Mouse (Mus musculus): ENCODE results near the gene Gmppa. TPM values are rescaled to one million over a fixed set of nuclear protein-coding genes. Genes with fewer than 3 reads are reported as not detected.

Gmppa gene
- polyA plus RNA-seq, 1 experiment, result 78.8 TPM

DNA sequence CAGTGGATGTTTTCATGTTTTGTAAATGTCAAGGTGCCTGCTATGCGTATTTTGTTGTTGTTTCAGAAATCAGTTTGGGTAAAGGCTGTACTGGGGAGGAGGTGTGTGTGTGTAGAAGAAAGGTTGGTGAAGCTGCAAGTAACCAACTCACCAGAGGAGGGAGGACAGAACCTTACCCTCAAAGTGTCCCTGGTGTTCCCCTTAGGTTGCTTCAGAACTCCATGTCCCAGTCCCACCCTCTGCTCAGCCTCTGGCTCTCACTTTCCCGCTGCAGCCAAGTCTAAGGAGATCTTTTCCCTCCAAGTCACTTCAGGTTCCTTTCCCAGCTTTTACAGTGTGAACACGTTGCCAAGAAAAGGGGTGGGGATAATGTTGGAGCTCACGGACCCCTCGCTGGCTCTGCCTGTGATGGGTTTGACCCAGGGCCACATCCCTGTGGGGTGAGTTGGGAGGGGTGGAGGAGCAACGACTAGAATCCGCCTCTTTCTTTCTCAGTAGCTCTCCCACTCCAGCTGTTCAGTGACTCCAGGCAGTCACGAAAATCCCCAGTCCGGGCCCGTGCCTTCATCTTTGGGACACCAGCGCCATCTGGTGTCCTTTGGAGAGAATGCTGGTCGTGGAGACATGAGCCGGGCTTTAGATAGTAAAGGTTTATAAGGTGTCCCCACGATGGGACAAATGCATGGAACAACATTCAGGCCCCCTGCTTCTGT, 31.6 kb downstream of the Gmppa start:
- Histone ChIP-seq H3ac (ENCODE audit: control insufficient read depth, insufficient read length, low read depth) (peak overlapping the region; percentile 46), H3K79me3 (ENCODE audit: low read depth) (no peaks in the 10 kb centered on the region), H3K27me3 (ENCODE audit: control insufficient read depth, insufficient read depth, insufficient read length) (no peaks in the 10 kb centered on the region), H3K36me3 (ENCODE audit: control insufficient read depth, insufficient read depth) (no peaks in the 10 kb centered on the region), H3K79me2 (ENCODE audit: control insufficient read depth, insufficient read depth) (no peaks in the 10 kb centered on the region), H3K4me3 (ENCODE audit: insufficient read depth, poor library complexity, severe bottlenecking) (no peak overlapping the region)
- TF ChIP-seq CTCF (IDR thresholded peaks at IDR 0.05; ENCODE audit: control insufficient read depth, insufficient read depth, insufficient read length) (peak; percentile 19), MYOG (IDR thresholded peaks at IDR 0.05; ENCODE audit: control insufficient read depth, extremely low read depth, insufficient read length) (no peak), MAX (IDR thresholded peaks at IDR 0.05) (no peak), MYOD1 (IDR thresholded peaks at IDR 0.05; ENCODE audit: control insufficient read depth, insufficient read length, low read depth) (no peak)

DNA sequence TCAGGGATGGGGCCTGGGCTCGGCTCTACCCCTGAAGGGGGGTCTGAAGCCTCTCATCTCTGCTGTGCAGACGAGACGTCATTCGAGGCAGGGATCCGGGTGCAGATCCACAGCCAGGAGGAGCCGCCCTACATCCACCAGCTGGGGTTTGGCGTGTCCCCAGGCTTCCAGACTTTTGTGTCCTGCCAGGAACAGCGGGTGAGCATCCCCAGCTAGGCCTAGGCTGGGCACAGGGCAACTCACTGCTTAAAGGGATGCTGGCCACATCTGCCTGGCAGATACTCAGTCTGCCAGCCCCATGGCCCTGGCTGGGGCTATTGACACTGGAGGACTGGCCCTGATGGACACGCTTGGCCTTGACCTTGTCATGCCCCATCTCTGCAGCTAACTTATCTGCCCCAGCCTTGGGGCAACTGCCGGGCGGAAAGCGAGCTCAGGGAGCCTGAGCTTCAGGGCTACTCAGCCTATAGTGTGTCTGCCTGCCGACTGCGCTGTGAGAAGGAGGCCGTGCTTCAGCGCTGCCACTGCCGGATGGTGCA, 33.6 kb downstream of the Gmppa start:
- Histone ChIP-seq H3K4me3 (ENCODE audit: insufficient read depth, poor library complexity, severe bottlenecking) (no peak overlapping the region), H3K79me2 (ENCODE audit: control insufficient read depth, insufficient read depth) (no peaks in the 10 kb centered on the region), H3K79me3 (ENCODE audit: low read depth) (no peaks in the 10 kb centered on the region), H3K27me3 (ENCODE audit: control insufficient read depth, insufficient read depth, insufficient read length) (no peaks in the 10 kb centered on the region), H3ac (ENCODE audit: control insufficient read depth, insufficient read length, low read depth) (no peak overlapping the region), H3K36me3 (ENCODE audit: control insufficient read depth, insufficient read depth) (no peaks in the 10 kb centered on the region)
- TF ChIP-seq MYOD1 (IDR thresholded peaks at IDR 0.05; ENCODE audit: control insufficient read depth, insufficient read length, low read depth), result no peak
- no peak for TF ChIP-seq MAX (IDR thresholded peaks at IDR 0.05)
- no peak for TF ChIP-seq CEBPB (IDR thresholded peaks at IDR 0.05; ENCODE audit: low read depth)
- TF ChIP-seq USF1 (IDR thresholded peaks at IDR 0.05; ENCODE audit: low read depth), result no peak
- TF ChIP-seq FOSL1 (IDR thresholded peaks at IDR 0.05; ENCODE audit: insufficient read depth, low read length, poor library complexity, severe bottlenecking), result no peak
- no peak for TF ChIP-seq MYOG (IDR thresholded peaks at IDR 0.05; ENCODE audit: control insufficient read depth, extremely low read depth, insufficient read length)

- peaks cover 24% of the 10 kb centered on the region for H3K79me2 ChIP-seq (ENCODE audit: control insufficient read depth, insufficient read depth)
- H3K27me3 ChIP-seq (ENCODE audit: control insufficient read depth, insufficient read depth, insufficient read length), result no peaks in the 10 kb centered on the region
- peaks cover 21% of the 10 kb centered on the region for H3K36me3 ChIP-seq (ENCODE audit: control insufficient read depth, insufficient read depth)
- TF ChIP-seq MYOD1 (IDR thresholded peaks at IDR 0.05; ENCODE audit: control insufficient read depth, insufficient read length, low read depth) (no peak), CTCF (IDR thresholded peaks at IDR 0.05; ENCODE audit: control insufficient read depth, insufficient read depth, insufficient read length) (no peak)
- H3K79me3 ChIP-seq (ENCODE audit: low read depth), result no peaks in the 10 kb centered on the region
- no peak overlapping the region for H3ac ChIP-seq (ENCODE audit: control insufficient read depth, insufficient read length, low read depth)
- no peak overlapping the region for H3K4me3 ChIP-seq (ENCODE audit: insufficient read depth, poor library complexity, severe bottlenecking)
These were observed 40.7 kb downstream of the Gmppa start for GRCm38 (mm10) chr1:75476441-75476840.

- Histone ChIP-seq H3K27me3 (ENCODE audit: control insufficient read depth, insufficient read depth, insufficient read length) (no peaks in the 10 kb centered on the region), H3ac (ENCODE audit: control insufficient read depth, insufficient read length, low read depth) (no peak overlapping the region), H3K79me3 (ENCODE audit: low read depth) (no peaks in the 10 kb centered on the region), H3K79me2 (ENCODE audit: control insufficient read depth, insufficient read depth) (peaks cover 24% of the 10 kb centered on the region), H3K36me3 (ENCODE audit: control insufficient read depth, insufficient read depth) (peaks cover 21% of the 10 kb centered on the region), H3K4me3 (ENCODE audit: insufficient read depth, poor library complexity, severe bottlenecking) (no peak overlapping the region)
- TF ChIP-seq FOSL1 (IDR thresholded peaks at IDR 0.05; ENCODE audit: insufficient read depth, low read length, poor library complexity, severe bottlenecking), result no peak
- no peak for TF ChIP-seq USF1 (IDR thresholded peaks at IDR 0.05; ENCODE audit: low read depth)
- TF ChIP-seq MYOG (IDR thresholded peaks at IDR 0.05; ENCODE audit: control insufficient read depth, extremely low read depth, insufficient read length), result no peak
- TF ChIP-seq MYOD1 (IDR thresholded peaks at IDR 0.05; ENCODE audit: control insufficient read depth, insufficient read length, low read depth), result peak; percentile 35
- TF ChIP-seq CTCF (IDR thresholded peaks at IDR 0.05; ENCODE audit: control insufficient read depth, insufficient read depth, insufficient read length), result peak; percentile 84
These were observed 41.7 kb downstream of the Gmppa start for GRCm38 (mm10) chr1:75477264-75477965.

- no peaks in the 10 kb centered on the region for H3K79me3 ChIP-seq (ENCODE audit: low read depth)
- TF ChIP-seq USF1 (IDR thresholded peaks at IDR 0.05; ENCODE audit: low read depth) (no peak), MAX (IDR thresholded peaks at IDR 0.05) (no peak), FOSL1 (IDR thresholded peaks at IDR 0.05; ENCODE audit: insufficient read depth, low read length, poor library complexity, severe bottlenecking) (no peak), CEBPB (IDR thresholded peaks at IDR 0.05; ENCODE audit: low read depth) (no peak), MYOD1 (IDR thresholded peaks at IDR 0.05; ENCODE audit: control insufficient read depth, insufficient read length, low read depth) (no peak), MYOG (IDR thresholded peaks at IDR 0.05; ENCODE audit: control insufficient read depth, extremely low read depth, insufficient read length) (no peak), CTCF (IDR thresholded peaks at IDR 0.05; ENCODE audit: control insufficient read depth, insufficient read depth, insufficient read length) (no peak)
- H3K79me2 ChIP-seq (ENCODE audit: control insufficient read depth, insufficient read depth), result peaks cover 24% of the 10 kb centered on the region
- H3K4me3 ChIP-seq (ENCODE audit: insufficient read depth, poor library complexity, severe bottlenecking), result peak overlapping the region; percentile 55
- no peaks in the 10 kb centered on the region for H3K27me3 ChIP-seq (ENCODE audit: control insufficient read depth, insufficient read depth, insufficient read length)
- H3ac ChIP-seq (ENCODE audit: control insufficient read depth, insufficient read length, low read depth), result peak overlapping the region; percentile 80
- H3K36me3 ChIP-seq (ENCODE audit: control insufficient read depth, insufficient read depth), result peaks cover 21% of the 10 kb centered on the region
These were observed 42.2 kb downstream of the Gmppa start for GRCm38 (mm10) chr1:75477966-75478290.

All from C2C12 (cell line).